Mouse (Mus musculus): ENCODE results near the gene Mcoln2. TPM values are rescaled to one million over a fixed set of nuclear protein-coding genes. Genes with fewer than 3 reads are reported as not detected.

Gene Mcoln2
- total RNA-seq, 2 experiments from 2014 or later, result 0.74 TPM; not detected in 1

- H3K27ac ChIP-seq, result no peak overlapping the region
- no peak for DNase-seq
- intact Hi-C loops (cut with DNase I), result no loop called here
- TF ChIP-seq CTCF (IDR thresholded peaks at IDR 0.05), result no peak
- H3K4me3 ChIP-seq, result no peak overlapping the region
Observed at GRCm38 (mm10) chr3:146225061-146225761, 75.6 kb downstream of the Mcoln2 start.

GRCm38 (mm10) chr3:146227427-146227826 lies 77.8 kb downstream of the Mcoln2 start:
- Histone ChIP-seq H3K4me3 (no peak overlapping the region), H3K27ac (no peak overlapping the region)
- no peak for TF ChIP-seq CTCF (IDR thresholded peaks at IDR 0.05)
- no peak for DNase-seq
- intact Hi-C loops (cut with DNase I), result no loop called here

GRCm38 (mm10) chr3:146228559-146229310 lies 79.1 kb downstream of the Mcoln2 start:
- H3K4me3 ChIP-seq, result no peak overlapping the region
- no peak for DNase-seq
- intact Hi-C loops (cut with DNase I), result no loop called here
- no peak overlapping the region for H3K27ac ChIP-seq
- no peak for TF ChIP-seq CTCF (IDR thresholded peaks at IDR 0.05)

GRCm38 (mm10) chr3:146232708-146233107 lies 83.1 kb downstream of the Mcoln2 start:
- TF ChIP-seq CTCF (IDR thresholded peaks at IDR 0.05), result no peak
- intact Hi-C loops (cut with DNase I), result no loop called here
- Histone ChIP-seq H3K4me3 (no peak overlapping the region), H3K27ac (no peak overlapping the region)
- no peak for DNase-seq

GRCm38 (mm10) chr3:146233741-146234140 lies 84.1 kb downstream of the Mcoln2 start:
- no peak overlapping the region for H3K4me3 ChIP-seq
- intact Hi-C loops (cut with DNase I), result no loop called here
- TF ChIP-seq CTCF (IDR thresholded peaks at IDR 0.05), result no peak
- no peak for DNase-seq
- H3K27ac ChIP-seq, result no peak overlapping the region

GRCm38 (mm10) chr3:146234530-146234929 lies 84.9 kb downstream of the Mcoln2 start:
- DNase-seq, result no peak
- intact Hi-C loops (cut with DNase I), result no loop called here
- no peak for TF ChIP-seq CTCF (IDR thresholded peaks at IDR 0.05)
- no peak overlapping the region for H3K4me3 ChIP-seq
- H3K27ac ChIP-seq, result no peak overlapping the region

GRCm38 (mm10) chr3:146236280-146236679 lies 86.6 kb downstream of the Mcoln2 start:
- DNase-seq, result no peak
- no peak overlapping the region for H3K27ac ChIP-seq
- intact Hi-C loops (cut with DNase I), result no loop called here
- no peak overlapping the region for H3K4me3 ChIP-seq
- TF ChIP-seq CTCF (IDR thresholded peaks at IDR 0.05), result no peak

GRCm38 (mm10) chr3:146237676-146238075 lies 88.0 kb downstream of the Mcoln2 start:
- DNase-seq, result no peak
- Histone ChIP-seq H3K27ac (no peak overlapping the region), H3K4me3 (no peak overlapping the region)
- TF ChIP-seq CTCF (IDR thresholded peaks at IDR 0.05), result no peak
- intact Hi-C loops (cut with DNase I), result no loop called here

- no peak for DNase-seq
- intact Hi-C loops (cut with DNase I), result no loop called here
Observed at GRCm38 (mm10) chr3:146244630-146245029, 95.0 kb downstream of the Mcoln2 start.

More at GRCm38 (mm10) chr3:146244630-146245029, 95.0 kb downstream of the Mcoln2 start:
- no peak overlapping the region for H3K27ac ChIP-seq
- TF ChIP-seq CTCF (IDR thresholded peaks at IDR 0.05), result no peak
- no peak overlapping the region for H3K4me3 ChIP-seq

Other genes starting within 250 kb of the Mcoln2 start
- gene Bcl10, start 227.0 kb upstream of the Mcoln2 start, total RNA-seq (2021), result 1 to 10 TPM; 9.6 to 9.8 TPM
- 10 to 100 TPM; 18.2 to 19.6 TPM for gene 2410004B18Rik, start 211.8 kb upstream of the Mcoln2 start, total RNA-seq (2021)
- 1 to 10 TPM in 1 of 2 experiments, under 1 TPM in 1; 0.97 to 1.1 TPM for gene Syde2, start 162.0 kb upstream of the Mcoln2 start, total RNA-seq (2021)
- gene Wdr63, start 41.7 kb upstream of the Mcoln2 start, total RNA-seq (2021), result not detected
- gene Mcoln3, start 32.4 kb upstream of the Mcoln2 start, total RNA-seq (2021), result not detected
- under 1 TPM; 0.10 to 0.14 TPM for gene Lpar3, start 71.1 kb downstream of the Mcoln2 start, total RNA-seq (2021)

All from gastrocnemius, adult 2 months (tissue).